Mouse (Mus musculus): ENCODE results near the gene C2cd6. TPM values are rescaled to one million over a fixed set of nuclear protein-coding genes. Genes with fewer than 3 reads are reported as not detected.

C2cd6 gene
- polyA plus RNA-seq, 1 experiment from 2014 or later: not detected

- WGBS: 52% methylated on average over 2 of the region's 2 CpGs
- no peak for ATAC-seq (ENCODE audit: extremely low read depth, insufficient number of reproducible peaks, low FRiP score, low TSS enrichment)
- Histone ChIP-seq H3K4me1 (no peaks in the 10 kb centered on the region), H3K9me3 (no peaks in the 10 kb centered on the region), H3K27ac (replicated peaks) (no peak overlapping the region), H3K36me3 (no peaks in the 10 kb centered on the region), H3K9ac (no peak overlapping the region), H3K4me2 (no peak overlapping the region), H3K27me3 (replicated peaks) (no peaks in the 10 kb centered on the region), H3K4me3 (no peak overlapping the region)
Measured at GRCm38 (mm10) chr1:59056955-59057354, 37.7 kb downstream of the C2cd6 start.

- H3K27me3 ChIP-seq (replicated peaks): no peaks in the 10 kb centered on the region
- WGBS: 57% methylated on average over 2 of the region's 2 CpGs
- ATAC-seq (ENCODE audit: extremely low read depth, insufficient number of reproducible peaks, low FRiP score, low TSS enrichment): no peak
- no peak overlapping the region for H3K4me3 ChIP-seq
- H3K36me3 ChIP-seq: no peaks in the 10 kb centered on the region
- H3K9ac ChIP-seq: no peak overlapping the region
- no peaks in the 10 kb centered on the region for H3K4me1 ChIP-seq
- H3K9me3 ChIP-seq: no peaks in the 10 kb centered on the region
- no peak overlapping the region for H3K4me2 ChIP-seq
- no peak overlapping the region for H3K27ac ChIP-seq (replicated peaks)
Measured at GRCm38 (mm10) chr1:59051306-59051705, 43.4 kb downstream of the C2cd6 start.

- H3K4me1 ChIP-seq: no peaks in the 10 kb centered on the region
- no peaks in the 10 kb centered on the region for H3K9me3 ChIP-seq
- ATAC-seq (ENCODE audit: extremely low read depth, insufficient number of reproducible peaks, low FRiP score, low TSS enrichment): no peak
- H3K27me3 ChIP-seq (replicated peaks): no peaks in the 10 kb centered on the region
- WGBS: 78% methylated on average over 5 of the region's 5 CpGs
- H3K4me3 ChIP-seq: no peak overlapping the region
- H3K4me2 ChIP-seq: no peak overlapping the region
- H3K36me3 ChIP-seq: no peaks in the 10 kb centered on the region
- H3K9ac ChIP-seq: no peak overlapping the region
- no peak overlapping the region for H3K27ac ChIP-seq (replicated peaks)
Measured at GRCm38 (mm10) chr1:59037723-59038122, 57.0 kb downstream of the C2cd6 start.

GRCm38 (mm10) chr1:59021556-59021955 is 73.1 kb downstream of the C2cd6 start:
- WGBS: 73% methylated on average over 3 of the region's 3 CpGs
- ATAC-seq (ENCODE audit: extremely low read depth, insufficient number of reproducible peaks, low FRiP score, low TSS enrichment): no peak

GRCm38 (mm10) chr1:59009250-59009649 is 85.5 kb downstream of the C2cd6 start:
- WGBS: 31% methylated on average over 4 of the region's 4 CpGs
- H3K4me3 ChIP-seq: no peak overlapping the region
- ATAC-seq (ENCODE audit: extremely low read depth, insufficient number of reproducible peaks, low FRiP score, low TSS enrichment): no peak

More at GRCm38 (mm10) chr1:59021556-59021955, 73.1 kb downstream of the C2cd6 start:
- no peaks in the 10 kb centered on the region for H3K4me1 ChIP-seq
- no peaks in the 10 kb centered on the region for H3K9me3 ChIP-seq
- H3K27me3 ChIP-seq (replicated peaks): no peaks in the 10 kb centered on the region
- no peak overlapping the region for H3K4me3 ChIP-seq
- H3K9ac ChIP-seq: no peak overlapping the region
- no peak overlapping the region for H3K4me2 ChIP-seq
- no peak overlapping the region for H3K27ac ChIP-seq (replicated peaks)
- no peaks in the 10 kb centered on the region for H3K36me3 ChIP-seq

More at GRCm38 (mm10) chr1:59009250-59009649, 85.5 kb downstream of the C2cd6 start:
- H3K36me3 ChIP-seq: no peaks in the 10 kb centered on the region
- no peaks in the 10 kb centered on the region for H3K27me3 ChIP-seq (replicated peaks)
- H3K4me2 ChIP-seq: no peak overlapping the region
- no peak overlapping the region for H3K9ac ChIP-seq
- H3K27ac ChIP-seq (replicated peaks): no peak overlapping the region
- H3K9me3 ChIP-seq: no peaks in the 10 kb centered on the region
- no peaks in the 10 kb centered on the region for H3K4me1 ChIP-seq

Other genes starting within 250 kb of the C2cd6 start
- gene Trak2, start 121.5 kb downstream of the C2cd6 start, polyA plus RNA-seq (2015; fragmentation: Nextera tagmentation; extraction: Ambion mirVana): 24.9 and 25.4 TPM in 2 replicates
- gene Stradb, start 121.4 kb downstream of the C2cd6 start, polyA plus RNA-seq (2015; fragmentation: Nextera tagmentation; extraction: Ambion mirVana): 24.1 and 27.4 TPM in 2 replicates
- 14.1 and 15.9 TPM in 2 replicates for gene Tmem237, start 25.5 kb upstream of the C2cd6 start, polyA plus RNA-seq (2015; fragmentation: Nextera tagmentation; extraction: Ambion mirVana)
- 0.23 and 0.38 TPM in 2 replicates for gene Mpp4, start 68.5 kb upstream of the C2cd6 start, polyA plus RNA-seq (2015; fragmentation: Nextera tagmentation; extraction: Ambion mirVana)
- gene Als2, start 142.3 kb upstream of the C2cd6 start, polyA plus RNA-seq (2015; fragmentation: Nextera tagmentation; extraction: Ambion mirVana): 7.1 TPM in 2 replicates
- gene Cdk15, start 162.0 kb upstream of the C2cd6 start, polyA plus RNA-seq (2015; fragmentation: Nextera tagmentation; extraction: Ambion mirVana): 0.37 TPM in 1 of 2 replicates, not detected in the other